Mouse (Mus musculus) liver, embryonic 13.5 days (tissue): ENCODE measurements around the gene Cul9. TPM values are rescaled to one million over a fixed set of nuclear protein-coding genes. Genes with fewer than 3 reads are reported as not detected.

Experiments used
- microRNA-seq: library from miRNA; unstranded; fragments of <30 nt; microRNA quantifications from one replicate; pipeline ENCODE4, GENCODE M21; 2016
- polyA plus RNA-seq: library from polyadenylated mRNA; unstranded; fragments of >200 nt; fragmentation: Nextera tagmentation; extraction: Ambion mirVana; gene quantifications from 2 replicates; pipeline ENCODE4 v1.2.1, GENCODE M21; 2015

Gene Cul9
- polyA plus RNA-seq, 1 experiment from 2014 or later: 0.84 TPM

Small RNA genes lying within 50 kb of the gene (microRNA-seq; reads per million reads assigned to microRNA genes)
- 2.1 reads per million for gene Mir6976

Other genes with a start within 250 kb of the Cul9 start
- 0.09 TPM in 1 of 2 replicates, not detected in the other for gene Dlk2, start 249.0 kb downstream of the Cul9 start, polyA plus RNA-seq
- gene Abcc10, start 218.0 kb downstream of the Cul9 start, polyA plus RNA-seq: 1.6 and 1.7 TPM in 2 replicates
- 1.2 and 1.4 TPM in 2 replicates for gene Zfp318, start 162.7 kb downstream of the Cul9 start, polyA plus RNA-seq
- gene Crip3, start 117.5 kb downstream of the Cul9 start, polyA plus RNA-seq: not detected in 2 replicates
- not detected in 2 replicates for gene Slc22a7, start 107.9 kb downstream of the Cul9 start, polyA plus RNA-seq
- gene Ttbk1, start 58.7 kb downstream of the Cul9 start, polyA plus RNA-seq: 0.02 TPM in 2 replicates
- 34.6 and 35.1 TPM in 2 replicates for gene Dnph1, start 49.7 kb downstream of the Cul9 start, polyA plus RNA-seq
- gene Srf, start 9.8 kb upstream of the Cul9 start, polyA plus RNA-seq: 2.9 and 3.2 TPM in 2 replicates
- gene Ptk7, start 83.1 kb upstream of the Cul9 start, polyA plus RNA-seq: 8.0 and 9.1 TPM in 2 replicates
- 5.8 TPM in 2 replicates for gene Klc4, start 99.6 kb upstream of the Cul9 start, polyA plus RNA-seq
- 91.5 and 97.5 TPM in 2 replicates for gene Mrpl2, start 99.8 kb upstream of the Cul9 start, polyA plus RNA-seq
- gene Cul7, start 103.9 kb upstream of the Cul9 start, polyA plus RNA-seq: 10.9 and 12.4 TPM in 2 replicates
- gene Rrp36, start 128.0 kb upstream of the Cul9 start, polyA plus RNA-seq: 31.7 and 31.9 TPM in 2 replicates
- gene Mea1, start 132.4 kb upstream of the Cul9 start, polyA plus RNA-seq: 65.2 and 67.8 TPM in 2 replicates
- gene Klhdc3, start 134.5 kb upstream of the Cul9 start, polyA plus RNA-seq: 73.1 and 75.6 TPM in 2 replicates
- 31.2 and 36.0 TPM in 2 replicates for gene Ppp2r5d, start 158.7 kb upstream of the Cul9 start, polyA plus RNA-seq
- gene Pex6, start 165.1 kb upstream of the Cul9 start, polyA plus RNA-seq: 8.5 and 9.4 TPM in 2 replicates
- gene Gnmt, start 182.8 kb upstream of the Cul9 start, polyA plus RNA-seq: 11.0 and 11.7 TPM in 2 replicates
- 30.2 and 30.9 TPM in 2 replicates for gene Cnpy3, start 205.8 kb upstream of the Cul9 start, polyA plus RNA-seq
- 0.30 and 0.32 TPM in 2 replicates for gene Ptcra, start 217.3 kb upstream of the Cul9 start, polyA plus RNA-seq
- 44.5 and 51.4 TPM in 2 replicates for gene 2310039H08Rik, start 226.2 kb upstream of the Cul9 start, polyA plus RNA-seq
- gene Rpl7l1, start 236.3 kb upstream of the Cul9 start, polyA plus RNA-seq: 108 and 131 TPM in 2 replicates